Mouse (Mus musculus) right cerebral cortex, adult 2 months (tissue): ENCODE data around the gene Slc41a3.
A peak's percentile ranks its signal among the peaks of the same experiment; 100 is the strongest.
"Not testable (repeated sequence)": the region's sequence is repeated elsewhere in the genome, so short reads cannot be mapped to it uniquely, and the experiment has no call there.

ENCODE experiments used
- DNase-seq, 2 experiments: peaks; one replicate each; pipeline ENCODE4 v3.0.0; 2021 to 2022; ENCODE audit warnings: low spot score in 2 of 2

Slc41a3 gene

DNA sequence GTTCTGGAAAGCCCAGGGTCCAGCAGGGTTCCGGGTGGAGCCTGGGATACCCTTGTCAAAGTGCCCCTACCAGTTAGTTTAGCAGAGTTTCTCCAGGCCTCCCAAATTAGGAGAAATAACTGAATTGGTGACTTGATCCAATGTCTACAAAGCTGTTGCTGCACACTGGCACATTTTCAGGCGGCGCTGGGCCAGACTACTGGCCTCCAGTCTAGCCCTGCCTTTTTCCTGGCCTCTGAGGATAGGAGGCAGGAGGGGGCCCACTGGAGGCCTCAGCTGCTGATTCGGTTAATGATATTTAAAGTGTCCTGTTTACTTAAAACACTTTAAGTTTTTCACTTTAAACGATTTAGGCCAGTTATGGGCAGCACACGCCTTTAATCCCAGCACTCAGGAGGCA is 19.7 kb downstream of the Slc41a3 start:
- no peak for DNase-seq

GRCm38 (mm10) chr6:90624733-90625132 is 20.2 kb downstream of the Slc41a3 start:
- no peak for DNase-seq

DNA sequence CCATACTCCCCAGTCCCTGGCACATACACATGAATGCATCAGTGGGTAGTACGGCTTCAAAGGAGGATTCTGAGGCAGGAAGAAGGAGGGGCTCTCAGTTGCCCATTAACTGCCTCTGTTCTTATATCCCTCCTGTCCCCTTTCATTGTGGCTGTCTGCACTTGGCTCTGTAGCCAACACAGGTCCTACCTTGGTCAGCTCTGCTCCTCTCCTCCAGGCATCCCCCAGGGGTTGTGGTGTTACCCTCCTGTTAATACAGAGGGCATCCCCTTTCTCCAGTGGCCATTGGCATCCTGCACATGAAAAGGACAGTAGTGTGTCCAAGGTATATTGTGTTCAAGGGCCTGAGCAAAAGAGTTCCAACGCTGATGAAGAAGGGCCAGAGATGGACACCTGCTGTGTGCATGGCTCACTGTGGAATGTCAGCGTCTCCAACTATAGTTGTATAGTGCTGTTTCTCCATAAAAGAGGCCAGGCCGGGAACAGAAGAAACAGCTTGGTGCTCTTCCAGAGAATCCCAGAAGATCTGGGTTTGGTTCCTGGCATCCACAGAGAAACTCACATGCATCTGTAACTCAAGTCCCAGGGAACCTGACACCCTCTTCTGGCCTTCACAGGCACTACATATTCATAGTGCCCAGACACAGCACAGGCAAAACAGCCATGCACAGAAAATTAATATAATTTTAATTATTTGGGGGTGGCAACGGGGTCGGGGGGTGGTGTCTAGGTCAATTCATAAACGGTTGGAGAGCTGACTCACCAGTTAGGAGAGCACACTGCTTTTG is 20.9 kb downstream of the Slc41a3 start:
- DNase-seq = no peak

DNA sequence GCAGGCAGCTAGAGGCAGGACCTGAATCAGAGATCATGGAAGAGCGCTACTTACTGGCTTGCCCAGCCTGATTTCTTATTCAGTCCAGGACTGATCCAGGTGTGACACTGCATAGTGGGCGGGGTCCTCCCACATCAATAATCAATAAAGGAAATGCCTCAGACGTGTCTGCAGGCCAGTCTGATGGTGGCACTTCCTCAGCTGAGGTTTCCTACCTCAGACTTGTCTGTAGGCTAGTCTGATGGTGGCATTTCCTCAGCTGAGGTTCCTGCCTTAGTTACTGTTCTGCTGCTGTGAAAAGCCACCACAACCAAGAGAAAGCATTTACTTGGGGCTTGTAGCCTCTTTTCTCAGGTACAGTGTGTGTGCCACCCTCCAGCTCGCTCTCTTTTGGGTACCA is 23.0 kb downstream of the Slc41a3 start:
- DNase-seq = no peak

DNA sequence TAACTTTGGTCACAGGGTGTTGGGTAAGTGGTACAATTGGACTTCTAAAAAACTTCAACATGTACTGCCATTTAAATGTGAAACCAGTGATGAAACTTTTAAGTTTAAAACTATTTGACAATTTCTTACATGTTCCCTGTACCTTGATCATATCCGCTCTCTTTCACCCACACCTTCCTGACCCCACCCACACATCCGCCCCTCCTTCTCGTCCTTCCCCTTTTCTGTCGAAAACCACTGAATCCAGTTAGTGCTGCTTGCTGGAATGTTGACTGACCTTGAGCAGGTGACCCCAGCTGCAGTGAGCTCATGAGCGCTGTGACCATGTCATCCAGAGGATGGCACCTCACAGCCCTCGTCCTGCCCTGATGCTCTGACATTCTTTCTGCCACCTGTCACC is 25.0 kb downstream of the Slc41a3 start:
- DNase-seq = no peak

- DNase-seq = no peak
Measured at GRCm38 (mm10) chr6:90630427-90630826, 25.9 kb downstream of the Slc41a3 start.

GRCm38 (mm10) chr6:90632526-90632925 is 28.0 kb downstream of the Slc41a3 start:
- DNase-seq = not testable (repeated sequence)

DNA sequence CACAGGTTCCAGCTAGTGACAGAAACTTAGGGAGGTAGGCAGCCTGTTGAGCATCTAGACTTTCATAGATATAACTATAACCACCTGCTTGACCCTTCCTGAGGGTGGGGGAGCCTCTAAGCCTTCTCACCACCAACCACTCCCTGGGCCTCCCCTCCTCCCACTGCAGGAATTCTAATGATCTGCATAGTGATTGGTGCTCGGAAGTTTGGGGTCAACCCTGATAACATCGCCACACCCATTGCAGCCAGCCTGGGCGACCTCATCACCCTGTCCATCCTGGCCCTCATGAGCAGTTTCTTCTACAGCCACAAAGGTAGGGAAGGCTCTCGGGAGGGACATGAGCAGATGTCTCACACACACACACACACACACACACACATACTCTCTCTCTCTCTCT is 30.6 kb downstream of the Slc41a3 start:
- DNase-seq = no peak

- DNase-seq = no peak
Measured at GRCm38 (mm10) chr6:90635611-90636010, 31.1 kb downstream of the Slc41a3 start.

DNA sequence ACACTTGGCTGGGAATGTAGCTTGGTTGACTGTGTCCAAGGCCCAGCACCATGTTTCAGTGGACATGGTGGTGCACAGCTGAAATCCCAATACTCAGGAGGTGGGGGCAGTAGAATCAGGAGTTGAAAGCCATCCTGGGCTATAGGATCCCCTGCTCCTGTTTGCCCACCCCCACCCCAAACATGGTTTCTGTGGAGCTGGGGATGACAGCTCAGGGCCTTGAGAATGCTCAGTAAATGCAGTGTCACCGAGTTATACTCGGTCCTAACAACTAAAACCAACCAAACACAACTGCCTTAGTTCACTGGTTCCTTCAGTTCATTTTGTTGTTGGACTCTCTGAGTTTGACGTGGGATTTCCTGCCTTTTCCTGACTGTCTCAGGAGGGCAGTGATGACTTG is 38.5 kb downstream of the Slc41a3 start:
- no peak for DNase-seq

DNA sequence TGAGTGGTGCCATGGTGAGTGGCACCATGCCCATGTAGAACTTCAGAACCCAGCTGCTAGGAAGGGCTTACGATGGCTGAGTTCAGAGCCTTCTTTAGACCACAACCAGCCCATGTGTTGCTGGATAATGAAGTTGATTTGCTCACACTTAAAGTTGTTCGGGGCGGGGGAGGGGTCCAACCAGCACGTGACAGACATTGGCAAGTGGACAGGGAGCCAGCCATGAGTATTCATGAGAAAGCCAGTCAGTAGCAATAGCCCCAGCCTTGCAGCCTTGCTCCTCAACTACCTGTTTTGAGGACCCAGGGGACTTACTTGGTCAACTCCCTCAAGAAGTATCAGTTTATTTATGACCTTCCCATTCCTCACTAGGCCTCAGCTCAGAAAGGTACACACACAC is 40.4 kb downstream of the Slc41a3 start:
- no peak for DNase-seq

DNA sequence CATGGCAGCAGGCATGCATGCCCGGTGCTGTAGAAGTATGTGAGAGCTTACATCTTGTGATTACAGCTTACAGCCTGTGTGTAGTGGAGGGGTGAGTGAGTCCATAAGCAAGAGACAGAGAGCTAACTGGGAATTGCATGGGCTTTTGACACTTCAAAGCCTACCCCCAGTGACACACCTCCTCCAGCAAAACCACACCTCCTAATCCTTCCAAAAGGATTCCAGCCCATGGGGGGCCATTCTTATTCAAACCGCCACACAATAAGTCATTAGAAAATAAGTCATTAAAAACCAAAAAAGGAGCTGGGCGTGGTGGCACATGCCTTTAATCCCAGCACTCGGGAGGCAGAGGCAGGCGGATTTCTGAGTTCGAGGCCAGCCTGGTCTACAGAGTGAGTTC is 43.9 kb downstream of the Slc41a3 start:
- no peak for DNase-seq

DNA sequence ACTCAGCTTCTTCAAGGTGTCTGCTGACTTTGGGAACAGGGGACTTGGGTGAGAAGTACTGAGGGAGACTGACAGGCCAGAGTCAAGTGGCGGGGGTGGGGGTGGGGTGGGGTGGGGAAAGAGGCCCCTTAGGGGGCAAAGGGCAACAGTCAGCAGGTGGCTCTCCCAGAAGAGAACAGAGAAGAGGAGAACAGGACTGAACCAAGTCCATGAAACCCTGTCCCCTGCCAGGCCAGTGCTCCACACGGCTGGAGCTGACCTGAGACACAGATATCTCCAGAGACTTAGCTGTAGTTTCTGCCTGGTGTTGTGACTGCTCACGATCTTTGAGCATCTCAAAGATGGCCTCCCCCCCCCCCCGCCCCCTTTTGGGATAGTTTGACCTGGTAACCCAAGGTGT is 44.8 kb downstream of the Slc41a3 start:
- DNase-seq = no peak

DNA sequence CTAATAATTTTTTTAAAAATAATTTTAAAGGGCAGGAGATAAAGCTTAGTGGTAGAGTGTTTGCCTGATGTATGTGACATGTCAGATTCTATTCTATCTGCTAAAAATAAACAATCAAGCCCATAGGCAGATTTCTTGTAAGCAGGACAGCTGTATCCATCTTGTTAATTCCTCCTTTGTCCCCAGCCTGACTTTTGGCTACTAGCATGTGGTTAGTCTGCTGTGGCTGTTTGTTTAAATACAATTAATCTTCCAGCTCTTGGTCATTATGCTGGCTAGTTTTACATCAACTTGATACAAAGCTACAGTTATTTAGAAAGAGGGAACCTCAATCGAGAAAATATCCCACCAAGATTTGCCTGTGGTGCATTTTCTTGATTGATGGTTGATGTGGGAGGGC is 46.1 kb downstream of the Slc41a3 start:
- no peak for DNase-seq

DNA sequence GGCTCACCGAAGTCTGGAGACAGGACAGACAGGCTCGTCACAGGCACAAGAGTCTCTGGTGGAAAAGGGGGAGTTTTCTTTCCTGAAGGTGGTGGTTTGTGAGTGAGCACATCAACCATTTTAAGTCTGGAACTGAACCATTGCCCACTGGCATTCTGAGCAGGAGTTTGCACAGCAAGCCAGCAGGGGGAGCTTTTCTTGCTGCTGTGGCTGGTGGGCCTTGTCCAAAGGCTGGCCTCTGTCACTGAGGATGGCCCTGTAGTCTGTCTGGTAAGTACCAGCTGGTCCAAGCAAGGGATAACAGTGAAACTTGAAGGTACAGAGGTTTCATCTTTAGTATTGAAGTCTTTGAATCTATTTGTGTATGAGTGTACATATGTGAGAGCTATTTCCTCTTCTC is 49.2 kb downstream of the Slc41a3 start:
- DNase-seq = peak in 1 of 2 experiments; percentile 40

- not testable (repeated sequence) for DNase-seq
Measured at GRCm38 (mm10) chr6:90656344-90656850, 51.9 kb downstream of the Slc41a3 start.

GRCm38 (mm10) chr6:90659913-90660312 is 55.4 kb downstream of the Slc41a3 start:
- no peak for DNase-seq

- DNase-seq = no peak
Measured at GRCm38 (mm10) chr6:90660398-90661028, 56.0 kb downstream of the Slc41a3 start.

DNA sequence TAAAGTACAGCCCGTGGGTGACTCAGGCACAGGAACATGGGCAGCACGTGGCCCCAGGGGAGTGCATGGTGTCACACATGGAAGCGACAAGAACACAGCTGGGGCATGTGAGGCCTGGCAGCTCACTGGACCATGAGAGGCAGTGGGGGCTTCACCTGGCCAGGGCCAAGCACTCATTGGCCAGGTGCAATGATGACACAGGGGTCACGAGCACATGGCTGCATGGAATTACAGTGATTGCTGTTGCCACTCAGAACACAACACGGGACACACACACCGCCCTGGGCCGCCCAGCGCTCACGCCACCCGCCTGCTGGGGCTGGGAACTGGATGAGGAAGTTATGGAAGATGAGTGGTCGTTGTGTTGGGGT is 56.5 kb downstream of the Slc41a3 start:
- no peak for DNase-seq

GRCm38 (mm10) chr6:90662148-90662547 is 57.6 kb downstream of the Slc41a3 start:
- no peak for DNase-seq

- no peak for DNase-seq
Measured at GRCm38 (mm10) chr6:90663736-90664135, 59.2 kb downstream of the Slc41a3 start.

DNA sequence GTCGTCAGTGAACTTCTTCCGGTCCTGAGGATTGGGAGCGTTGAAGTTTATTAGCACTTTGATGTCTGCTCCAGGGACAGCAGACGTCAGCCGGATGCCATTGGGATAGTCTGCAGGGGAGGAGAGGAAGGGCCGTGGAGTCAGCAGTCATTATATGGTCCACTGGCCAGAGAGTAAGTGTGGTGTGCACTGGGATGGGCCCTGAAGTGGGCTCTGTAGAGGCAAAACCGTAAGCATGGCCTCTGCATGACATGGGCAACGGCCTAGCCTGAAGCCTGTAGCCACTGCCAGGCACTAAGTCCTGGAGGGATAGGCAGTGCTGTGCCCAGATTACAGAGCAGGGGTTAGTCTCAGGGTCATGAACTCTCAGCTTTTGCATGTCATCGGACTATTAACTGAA is 64.2 kb downstream of the Slc41a3 start:
- no peak for DNase-seq

- DNase-seq = no peak
Measured at GRCm38 (mm10) chr6:90678759-90679158, 74.2 kb downstream of the Slc41a3 start.
